Mouse (Mus musculus) spleen, adult 2 months (tissue): ENCODE measurements around the gene Pgls.

ENCODE experiments used
- CTCF ChIP-seq: fragments of 200-500 bp; IDR thresholded peaks from 2 replicates; pipeline ENCODE4 v1.5.1; 2011; ENCODE audit warnings: mild to moderate bottlenecking, inconsistent platforms; ENCODE audit not compliant: insufficient read depth, insufficient read length, insufficient replicate concordance; ENCODE audit errors: extremely low read depth
- POLR2A ChIP-seq: fragments of 200-500 bp; IDR thresholded peaks from 2 replicates; pipeline ENCODE4 v1.6.1; 2011; ENCODE audit warnings: low read depth, low read length, inconsistent platforms

DNA sequence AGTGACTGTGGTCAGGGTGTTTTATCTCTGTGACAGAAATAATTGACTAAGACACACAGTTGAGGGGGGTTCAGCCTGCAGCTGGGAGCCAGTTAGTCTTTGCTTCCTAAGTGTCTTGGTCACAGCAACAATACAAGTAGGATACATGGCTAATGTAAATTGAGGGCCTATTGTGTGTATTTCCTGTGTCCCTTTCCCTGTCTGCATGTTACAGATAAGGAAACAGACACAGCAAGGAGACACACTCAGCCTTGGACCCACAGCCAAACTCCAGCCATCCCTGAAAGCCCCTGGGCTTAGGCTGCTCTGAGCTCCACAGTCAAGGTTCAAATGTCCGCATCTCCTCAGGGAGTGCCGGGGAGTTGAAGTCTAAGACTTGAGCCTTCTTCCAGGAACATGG is 37.3 kb upstream of the Pgls start:
- no peak for TF ChIP-seq CTCF
- TF ChIP-seq POLR2A: no peak
